18 mouse cellular contexts compared by ENCODE assay signal in the genomic region with DNA sequence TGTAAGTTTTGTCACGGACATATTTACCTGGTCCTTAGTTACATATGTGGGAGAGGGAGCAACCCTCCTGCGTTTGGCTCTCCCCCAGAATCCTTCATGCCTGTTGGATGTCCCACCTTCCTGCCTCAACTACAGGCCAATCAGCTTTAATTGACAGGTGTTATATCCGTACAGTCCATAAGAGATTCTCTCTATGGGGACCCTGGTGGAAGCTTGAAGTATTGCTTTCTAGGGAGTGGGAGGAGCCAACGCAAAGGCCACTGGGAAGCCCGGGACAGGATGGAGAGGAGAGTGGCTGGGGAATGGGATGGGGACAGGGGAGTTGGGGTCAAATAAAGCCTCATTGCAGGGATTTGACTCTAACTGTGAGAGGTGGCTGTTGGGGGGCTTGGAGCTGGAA.
"Had no signal": no experiment of that assay in that cellular context is flagged by ENCODE, and none has a peak within 500 bp of the region (broad histone marks: within the 10 kb centered on the region; RNA-seq: fewer than 3 reads in every experiment).

No protein-coding gene starts in this region.

- H3K27me3 ChIP-seq: midbrain, embryonic 12.5 days; midbrain, embryonic 15.5 days; neural tube, embryonic 13.5 days; neural tube, embryonic 15.5 days had no signal

- H3K27ac ChIP-seq: midbrain, embryonic 10.5 days; midbrain, embryonic 12.5 days; midbrain, embryonic 15.5 days; neural tube, embryonic 13.5 days; neural tube, embryonic 15.5 days had no signal

- H3K36me3 ChIP-seq: midbrain, embryonic 10.5 days; midbrain, embryonic 12.5 days; midbrain, embryonic 15.5 days had no signal

- H3K9me3 ChIP-seq: neural tube, embryonic 15.5 days had no signal

- ATAC-seq: midbrain, embryonic 15.5 days had no signal

- H3K4me3 ChIP-seq: midbrain, embryonic 10.5 days; midbrain, embryonic 12.5 days; midbrain, embryonic 15.5 days; myocyte; neural tube, embryonic 13.5 days; neural tube, embryonic 15.5 days had no signal

- H3K9ac ChIP-seq: lung, embryonic 14.5 days; midbrain, embryonic 12.5 days; midbrain, embryonic 15.5 days; neural tube, embryonic 13.5 days; neural tube, embryonic 15.5 days had no signal

- H3K4me2 ChIP-seq: lung, embryonic 14.5 days; midbrain, embryonic 12.5 days; midbrain, embryonic 15.5 days; neural tube, embryonic 13.5 days; neural tube, embryonic 15.5 days had no signal

- DNase-seq: lung, adult 18-20 months; lung, embryonic 14.5 days; lung, postnatal 10 days; lung, postnatal 4 days; retina, postnatal 1 day; right cerebral cortex, adult 18-20 months; right cerebral cortex, postnatal 25 days; right cerebral cortex, postnatal 4 days; spleen, adult 18-20 months; thymus, adult 18-20 months; thymus, postnatal 14 days; thymus, postnatal 36 days had no signal

- H3K4me1 ChIP-seq: midbrain, embryonic 10.5 days; midbrain, embryonic 12.5 days; midbrain, embryonic 15.5 days; neural tube, embryonic 13.5 days; neural tube, embryonic 15.5 days had no signal
